Mouse (Mus musculus): ENCODE results near the gene Fam76b. TPM values are rescaled to one million over a fixed set of nuclear protein-coding genes. Genes with fewer than 3 reads are reported as not detected.

Gene Fam76b
- total and polyA plus RNA-seq, 3 experiments, result 20.9 to 87.0 (median 74.5) TPM

DNA sequence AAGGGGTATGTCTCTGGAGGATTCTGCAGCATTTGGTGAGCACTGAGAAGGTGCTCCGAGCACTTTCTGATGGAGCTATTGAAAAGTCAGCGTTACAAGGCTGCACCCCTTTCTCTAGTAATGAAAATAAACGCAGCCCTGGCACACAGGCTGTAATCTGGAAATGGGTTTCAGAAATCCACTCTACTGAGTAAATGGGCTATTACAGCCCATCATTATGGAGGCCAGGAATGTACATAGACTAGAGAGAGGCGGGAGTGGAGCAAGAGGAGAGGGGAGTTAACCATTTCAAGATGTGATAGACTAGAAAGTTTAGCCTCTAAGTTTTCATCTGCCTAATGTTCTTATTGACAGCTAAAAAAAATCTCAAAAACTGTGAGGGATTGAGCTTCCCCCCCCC, 65.5 kb downstream of the Fam76b start:
- H3K4me3 ChIP-seq (ENCODE audit: low read depth, low read length), result no peak overlapping the region
- TF ChIP-seq GATA1 (IDR thresholded peaks at IDR 0.05; ENCODE audit: borderline replicate concordance, low read length), result no peak
- no peak for TF ChIP-seq CTCF (IDR thresholded peaks at IDR 0.05; ENCODE audit: low read depth, low read length)
- no peak for TF ChIP-seq GATA2 (IDR thresholded peaks at IDR 0.05; ENCODE audit: borderline replicate concordance, low read depth, low read length)
- TF ChIP-seq POLR2AphosphoS5 (IDR thresholded peaks at IDR 0.05; ENCODE audit: insufficient replicate concordance, low read depth, low read length), result no peak
- no peak for TF ChIP-seq TAL1 (conservative IDR thresholded peaks at IDR 0.05; ENCODE audit: low read depth, low read length)
- DNase-seq (ENCODE audit: low spot score) (no peak), ATAC-seq (ENCODE audit: extremely low read depth, insufficient number of reproducible peaks, low FRiP score, poor library complexity, severe bottlenecking) (no peak)
- H3K36me3 ChIP-seq (replicated peaks), result no peaks in the 10 kb centered on the region
- no peaks in the 10 kb centered on the region for H3K4me1 ChIP-seq (ENCODE audit: insufficient read depth, low read depth, low read length)
- H3K9me3 ChIP-seq (replicated peaks), result peaks cover 5% of the 10 kb centered on the region
- H3K27me3 ChIP-seq (ENCODE audit: insufficient read depth, low read length), result peaks cover 3% of the 10 kb centered on the region

DNA sequence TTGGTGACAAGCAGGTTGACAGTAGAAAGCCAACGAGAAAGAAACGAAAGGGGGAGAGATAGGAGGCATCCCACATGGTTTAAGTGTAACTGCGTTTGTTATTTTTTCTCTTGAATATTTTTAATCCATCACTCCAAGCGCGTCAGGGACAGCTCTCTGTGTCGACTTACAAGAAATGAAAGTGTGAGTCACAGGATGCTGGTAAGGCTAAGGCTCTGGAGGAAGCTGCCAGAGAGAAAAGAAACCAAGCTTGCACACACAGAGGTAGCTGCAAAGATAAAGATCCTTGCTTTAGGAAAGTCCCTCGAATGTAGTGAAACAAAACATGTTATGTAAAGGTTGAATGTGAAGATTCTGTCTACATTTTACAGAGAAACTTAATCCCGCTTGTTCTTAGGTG, 67.0 kb downstream of the Fam76b start:
- Histone ChIP-seq H3K4me1 (ENCODE audit: insufficient read depth, low read depth, low read length) (no peaks in the 10 kb centered on the region), H3K4me3 (ENCODE audit: low read depth, low read length) (no peak overlapping the region), H3K36me3 (replicated peaks) (no peaks in the 10 kb centered on the region), H3K27me3 (ENCODE audit: insufficient read depth, low read length) (peaks cover 3% of the 10 kb centered on the region), H3K9me3 (replicated peaks) (peaks cover 5% of the 10 kb centered on the region)
- TF ChIP-seq GATA1 (IDR thresholded peaks at IDR 0.05; ENCODE audit: borderline replicate concordance, low read length) (no peak), TAL1 (conservative IDR thresholded peaks at IDR 0.05; ENCODE audit: low read depth, low read length) (no peak), GATA2 (IDR thresholded peaks at IDR 0.05; ENCODE audit: borderline replicate concordance, low read depth, low read length) (no peak), CTCF (IDR thresholded peaks at IDR 0.05; ENCODE audit: low read depth, low read length) (no peak)
- DNase-seq (ENCODE audit: low spot score), result no peak
- no peak for ATAC-seq (ENCODE audit: extremely low read depth, insufficient number of reproducible peaks, low FRiP score, poor library complexity, severe bottlenecking)

DNA sequence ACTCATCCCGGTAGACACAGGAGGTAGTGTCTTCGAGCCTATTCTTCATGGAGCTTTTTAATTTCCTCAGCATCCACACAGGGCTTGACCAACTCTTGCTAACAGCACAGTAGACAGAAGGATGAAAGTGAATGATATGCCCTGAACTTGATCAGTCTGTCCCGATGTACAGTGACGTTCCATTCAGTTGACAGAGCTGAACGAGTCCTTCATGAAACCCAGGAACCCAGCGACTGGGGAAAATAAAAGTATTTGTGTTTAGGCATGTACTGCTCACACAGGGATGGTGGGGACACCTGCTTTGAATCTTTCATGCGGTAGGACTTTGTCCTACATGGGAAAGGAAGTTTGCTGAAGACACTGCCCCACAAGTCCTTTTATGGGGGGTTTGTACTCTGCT, 67.4 kb downstream of the Fam76b start:
- TF ChIP-seq GATA1 (IDR thresholded peaks at IDR 0.05; ENCODE audit: borderline replicate concordance, low read length) (no peak), POLR2AphosphoS5 (IDR thresholded peaks at IDR 0.05; ENCODE audit: insufficient replicate concordance, low read depth, low read length) (no peak), CTCF (IDR thresholded peaks at IDR 0.05; ENCODE audit: low read depth, low read length) (no peak), TAL1 (conservative IDR thresholded peaks at IDR 0.05; ENCODE audit: low read depth, low read length) (no peak), GATA2 (IDR thresholded peaks at IDR 0.05; ENCODE audit: borderline replicate concordance, low read depth, low read length) (no peak)
- no peak for DNase-seq (ENCODE audit: low spot score)
- no peak for ATAC-seq (ENCODE audit: extremely low read depth, insufficient number of reproducible peaks, low FRiP score, poor library complexity, severe bottlenecking)
- peaks cover 3% of the 10 kb centered on the region for H3K27me3 ChIP-seq (ENCODE audit: insufficient read depth, low read length)
- H3K4me1 ChIP-seq (ENCODE audit: insufficient read depth, low read depth, low read length), result no peaks in the 10 kb centered on the region
- H3K4me3 ChIP-seq (ENCODE audit: low read depth, low read length), result no peak overlapping the region
- no peaks in the 10 kb centered on the region for H3K36me3 ChIP-seq (replicated peaks)
- peaks cover 5% of the 10 kb centered on the region for H3K9me3 ChIP-seq (replicated peaks)

DNA sequence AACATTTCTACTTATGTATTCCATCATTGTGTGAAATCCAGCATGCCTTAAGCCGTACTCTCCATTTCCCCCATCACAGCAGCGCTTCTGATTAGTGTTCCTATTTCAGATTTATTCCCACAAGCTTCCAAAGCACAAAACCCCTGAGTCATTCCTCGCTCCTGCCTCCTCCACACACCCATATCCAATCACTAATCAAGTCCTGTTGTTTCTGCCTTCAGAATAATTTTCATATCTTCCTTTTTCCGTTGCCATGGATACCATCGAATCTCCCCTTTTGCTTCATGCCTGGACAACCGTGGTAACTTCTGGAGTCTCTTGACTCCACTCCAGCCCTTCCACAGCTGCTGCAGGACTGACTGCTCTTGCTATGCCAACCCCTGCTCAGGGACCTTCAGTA, 68.5 kb downstream of the Fam76b start:
- Histone ChIP-seq H3K4me3 (ENCODE audit: low read depth, low read length) (no peak overlapping the region), H3K36me3 (replicated peaks) (no peaks in the 10 kb centered on the region), H3K4me1 (ENCODE audit: insufficient read depth, low read depth, low read length) (no peaks in the 10 kb centered on the region), H3K9me3 (replicated peaks) (peaks cover 5% of the 10 kb centered on the region), H3K27me3 (ENCODE audit: insufficient read depth, low read length) (peaks cover 3% of the 10 kb centered on the region)
- ATAC-seq (ENCODE audit: extremely low read depth, insufficient number of reproducible peaks, low FRiP score, poor library complexity, severe bottlenecking) (no peak), DNase-seq (ENCODE audit: low spot score) (no peak)
- TF ChIP-seq GATA2 (IDR thresholded peaks at IDR 0.05; ENCODE audit: borderline replicate concordance, low read depth, low read length) (no peak), TAL1 (conservative IDR thresholded peaks at IDR 0.05; ENCODE audit: low read depth, low read length) (no peak), GATA1 (IDR thresholded peaks at IDR 0.05; ENCODE audit: borderline replicate concordance, low read length) (no peak), CTCF (IDR thresholded peaks at IDR 0.05; ENCODE audit: low read depth, low read length) (no peak), POLR2AphosphoS5 (IDR thresholded peaks at IDR 0.05; ENCODE audit: insufficient replicate concordance, low read depth, low read length) (no peak)

DNA sequence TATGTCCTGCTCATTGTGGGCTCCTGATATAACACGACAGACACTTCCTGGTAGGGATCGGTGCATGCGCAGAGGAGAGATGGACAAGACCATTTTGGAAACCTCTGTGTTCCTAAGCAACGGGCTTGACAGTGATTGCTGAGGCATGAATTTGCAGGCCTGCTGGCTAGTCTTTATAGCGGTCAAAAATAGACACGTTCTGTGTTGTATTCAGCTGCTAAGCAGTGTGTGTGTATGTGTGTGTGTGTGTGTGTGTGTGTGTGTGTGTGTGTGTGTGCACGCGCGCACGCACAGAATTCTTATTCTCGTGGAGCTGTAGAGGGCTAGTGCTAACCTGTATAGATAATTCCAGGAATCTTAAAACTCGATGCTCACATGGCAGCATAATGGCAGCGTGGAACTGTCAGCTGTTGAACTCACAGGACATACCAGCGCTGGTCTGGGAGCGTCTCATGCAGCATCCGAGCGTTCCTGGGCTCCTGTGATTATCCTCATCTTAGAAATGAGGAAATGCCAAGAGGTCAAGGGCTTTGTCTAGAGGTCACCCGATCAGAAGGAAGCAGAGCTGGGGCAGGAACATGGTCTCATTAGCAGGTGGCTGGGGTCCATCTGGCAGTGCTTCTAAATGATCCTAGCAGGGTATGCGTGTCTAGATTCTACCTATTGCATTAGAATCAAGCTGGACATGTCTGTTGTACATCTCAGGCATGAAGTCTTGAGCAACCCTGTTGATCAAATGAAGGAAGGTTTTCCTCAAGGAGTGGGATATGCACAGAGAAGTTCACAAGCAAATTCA, 71.2 kb downstream of the Fam76b start:
- Histone ChIP-seq H3K36me3 (replicated peaks) (no peaks in the 10 kb centered on the region), H3K27me3 (ENCODE audit: insufficient read depth, low read length) (no peaks in the 10 kb centered on the region), H3K4me3 (ENCODE audit: low read depth, low read length) (no peak overlapping the region), H3K4me1 (ENCODE audit: insufficient read depth, low read depth, low read length) (no peaks in the 10 kb centered on the region), H3K9me3 (replicated peaks) (no peaks in the 10 kb centered on the region)
- ATAC-seq (ENCODE audit: extremely low read depth, insufficient number of reproducible peaks, low FRiP score, poor library complexity, severe bottlenecking), result no peak
- TF ChIP-seq GATA1 (IDR thresholded peaks at IDR 0.05; ENCODE audit: borderline replicate concordance, low read length) (no peak), GATA2 (IDR thresholded peaks at IDR 0.05; ENCODE audit: borderline replicate concordance, low read depth, low read length) (no peak), TAL1 (conservative IDR thresholded peaks at IDR 0.05; ENCODE audit: low read depth, low read length) (no peak), CTCF (IDR thresholded peaks at IDR 0.05; ENCODE audit: low read depth, low read length) (no peak), POLR2AphosphoS5 (IDR thresholded peaks at IDR 0.05; ENCODE audit: insufficient replicate concordance, low read depth, low read length) (no peak)
- no peak for DNase-seq (ENCODE audit: low spot score)

DNA sequence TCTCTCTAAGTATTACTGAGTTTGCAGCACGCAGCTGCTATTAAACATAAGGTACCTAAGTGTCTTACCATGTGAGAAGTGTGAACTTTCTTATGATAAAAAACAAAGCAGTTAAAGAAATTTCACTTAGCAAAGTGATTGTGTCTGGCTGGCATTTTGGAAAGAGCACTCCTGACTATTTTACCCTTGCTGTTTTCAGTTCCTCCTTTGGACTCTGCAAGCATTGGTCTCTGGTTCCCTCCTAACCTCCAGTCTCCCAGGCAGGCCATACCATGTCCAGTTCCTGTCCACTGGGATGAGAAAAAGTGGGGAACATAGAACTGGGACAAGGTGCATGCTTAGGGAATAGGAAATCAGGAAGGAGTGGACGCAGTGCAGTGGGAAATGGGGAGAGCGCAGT, 74.5 kb downstream of the Fam76b start:
- Histone ChIP-seq H3K27me3 (ENCODE audit: insufficient read depth, low read length) (no peaks in the 10 kb centered on the region; the same call in none of the 2 replicates), H3K36me3 (replicated peaks) (no peaks in the 10 kb centered on the region), H3K4me3 (ENCODE audit: low read depth, low read length) (no peak overlapping the region), H3K9me3 (replicated peaks) (no peaks in the 10 kb centered on the region), H3K4me1 (ENCODE audit: insufficient read depth, low read depth, low read length) (no peaks in the 10 kb centered on the region)
- no peak for ATAC-seq (ENCODE audit: extremely low read depth, insufficient number of reproducible peaks, low FRiP score, poor library complexity, severe bottlenecking)
- no peak for DNase-seq (ENCODE audit: low spot score)
- TF ChIP-seq POLR2AphosphoS5 (IDR thresholded peaks at IDR 0.05; ENCODE audit: insufficient replicate concordance, low read depth, low read length) (no peak), GATA1 (IDR thresholded peaks at IDR 0.05; ENCODE audit: borderline replicate concordance, low read length) (no peak), GATA2 (IDR thresholded peaks at IDR 0.05; ENCODE audit: borderline replicate concordance, low read depth, low read length) (no peak), TAL1 (conservative IDR thresholded peaks at IDR 0.05; ENCODE audit: low read depth, low read length) (no peak)
